Mouse (Mus musculus) inflammation-experienced regulatory T-cells, adult 16 weeks (primary cell): ENCODE results near the gene Tbcel. TPM values are rescaled to one million over a fixed set of nuclear protein-coding genes. Genes with fewer than 3 reads are reported as not detected.

Source experiments
- polyA plus RNA-seq: library from polyadenylated mRNA; unstranded; fragments of 100-300 nt; shearing (Covaris generic); gene quantifications from one replicate; pipeline ENCODE4 v1.2.1, GENCODE M21; 2017

The Tbcel gene
- 9.5 TPM for polyA plus RNA-seq

GRCm38 (mm10) chr9:42507709-42508108 is at the start of gene Tbcel:
Gene Tbcel (minus strand): TSS chr9:42507809.

GRCm38 (mm10) chr9:42399829-42400228 is 107.8 kb downstream of the Tbcel start, which contains the start of gene Tecta:
Gene Tecta (minus strand): TSS chr9:42399929.

Other genes starting within 250 kb of the Tbcel start
- gene Sc5d, start 243.6 kb downstream of the Tbcel start, polyA plus RNA-seq: 91.8 TPM
- gene Tecta, start 107.9 kb downstream of the Tbcel start, polyA plus RNA-seq: not detected